Mouse (Mus musculus): ENCODE results near the gene Vtcn1. TPM values are rescaled to one million over a fixed set of nuclear protein-coding genes. Genes with fewer than 3 reads are reported as not detected.

The Vtcn1 gene
- total RNA-seq, 2 experiments from 2014 or later = 0.10 to 0.59 TPM

DNA sequence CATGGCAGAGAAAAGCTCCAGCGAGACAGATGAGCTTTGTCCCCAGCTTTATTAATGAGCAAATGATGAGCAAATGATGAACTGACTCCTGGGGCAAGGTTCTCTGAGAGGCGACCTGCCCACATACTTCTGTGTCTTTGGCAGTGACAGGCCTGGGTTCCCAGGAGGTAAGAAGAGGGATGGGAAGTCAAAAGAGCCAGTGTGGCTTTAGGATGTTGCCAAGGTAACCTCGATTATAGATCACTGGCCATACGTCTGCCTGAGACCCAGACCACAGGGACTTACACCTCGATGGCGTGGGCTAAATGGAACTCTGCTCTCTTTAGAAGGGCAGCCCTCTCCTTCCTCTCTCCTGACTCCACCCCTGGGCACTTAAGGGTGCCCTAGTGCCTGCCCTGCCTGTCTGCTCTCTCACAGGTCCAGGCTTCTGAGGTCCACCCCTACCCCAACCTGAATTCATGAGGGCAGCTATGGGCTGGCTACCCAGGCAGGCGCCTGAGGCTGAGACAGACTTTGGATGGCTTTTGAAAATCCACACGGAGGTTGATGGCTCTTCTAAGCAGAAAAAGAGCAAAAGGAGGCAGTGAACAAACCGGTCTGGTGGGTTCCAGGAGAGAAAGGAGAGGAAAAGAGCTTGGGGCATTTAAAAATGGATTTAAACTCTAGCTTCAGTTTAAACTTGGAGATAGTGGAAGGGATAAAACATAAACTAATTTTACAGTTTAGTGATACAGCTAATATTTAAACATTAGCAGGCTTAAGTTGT, 31.0 kb downstream of the Vtcn1 start:
- no peak for DNase-seq

DNA sequence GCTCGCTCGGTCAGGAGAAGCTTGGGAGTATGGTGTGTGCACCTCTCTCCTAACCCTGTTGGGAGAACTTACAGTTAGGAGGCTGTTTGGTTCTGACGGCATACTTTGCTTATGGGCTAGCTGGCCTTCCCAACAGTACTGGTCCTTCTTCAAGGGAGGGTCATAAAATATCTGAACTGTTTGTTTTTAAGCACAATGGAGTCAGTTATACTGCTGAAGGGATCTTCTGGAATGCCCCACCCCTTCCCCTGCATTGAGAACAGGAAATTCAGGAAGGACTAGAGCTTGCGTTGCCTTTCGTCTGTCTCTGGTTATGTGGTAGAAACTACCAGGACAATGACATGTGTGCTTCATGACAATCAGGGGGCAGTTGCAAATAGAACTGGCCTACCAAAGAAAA, 31.9 kb downstream of the Vtcn1 start:
- no peak for DNase-seq

DNA sequence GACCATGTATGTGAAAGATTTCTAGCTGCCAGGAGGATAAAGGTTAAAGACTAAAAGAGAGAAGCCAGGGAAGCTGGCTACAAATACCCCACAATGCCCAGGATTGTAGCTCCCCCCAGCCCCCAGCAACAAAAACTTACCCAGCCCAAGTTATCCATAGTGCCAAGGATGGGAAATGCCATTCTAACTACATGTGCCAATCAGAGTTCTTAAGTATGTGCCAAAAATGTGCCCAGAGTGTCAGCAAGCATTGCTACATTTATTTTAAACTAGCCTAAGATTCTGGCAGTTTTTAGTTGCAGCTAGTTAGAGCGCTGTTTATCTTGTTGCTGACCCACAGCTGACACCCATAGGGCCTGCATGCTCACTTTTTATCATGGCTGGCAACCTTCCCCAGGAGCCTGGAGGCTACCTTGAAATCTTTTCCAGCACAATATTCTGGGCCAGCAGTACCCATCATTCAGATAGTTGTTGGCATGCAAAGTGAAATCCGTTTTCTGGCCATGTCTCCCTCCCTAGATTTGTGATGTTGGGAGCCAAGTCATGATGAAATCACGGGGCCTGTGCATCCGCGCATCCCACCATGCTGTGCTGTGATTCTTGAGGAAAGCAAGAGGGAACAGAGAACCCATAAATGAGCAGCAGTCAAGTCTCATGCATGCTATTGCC, 33.2 kb downstream of the Vtcn1 start:
- DNase-seq = peak; percentile 5 to 18

DNA sequence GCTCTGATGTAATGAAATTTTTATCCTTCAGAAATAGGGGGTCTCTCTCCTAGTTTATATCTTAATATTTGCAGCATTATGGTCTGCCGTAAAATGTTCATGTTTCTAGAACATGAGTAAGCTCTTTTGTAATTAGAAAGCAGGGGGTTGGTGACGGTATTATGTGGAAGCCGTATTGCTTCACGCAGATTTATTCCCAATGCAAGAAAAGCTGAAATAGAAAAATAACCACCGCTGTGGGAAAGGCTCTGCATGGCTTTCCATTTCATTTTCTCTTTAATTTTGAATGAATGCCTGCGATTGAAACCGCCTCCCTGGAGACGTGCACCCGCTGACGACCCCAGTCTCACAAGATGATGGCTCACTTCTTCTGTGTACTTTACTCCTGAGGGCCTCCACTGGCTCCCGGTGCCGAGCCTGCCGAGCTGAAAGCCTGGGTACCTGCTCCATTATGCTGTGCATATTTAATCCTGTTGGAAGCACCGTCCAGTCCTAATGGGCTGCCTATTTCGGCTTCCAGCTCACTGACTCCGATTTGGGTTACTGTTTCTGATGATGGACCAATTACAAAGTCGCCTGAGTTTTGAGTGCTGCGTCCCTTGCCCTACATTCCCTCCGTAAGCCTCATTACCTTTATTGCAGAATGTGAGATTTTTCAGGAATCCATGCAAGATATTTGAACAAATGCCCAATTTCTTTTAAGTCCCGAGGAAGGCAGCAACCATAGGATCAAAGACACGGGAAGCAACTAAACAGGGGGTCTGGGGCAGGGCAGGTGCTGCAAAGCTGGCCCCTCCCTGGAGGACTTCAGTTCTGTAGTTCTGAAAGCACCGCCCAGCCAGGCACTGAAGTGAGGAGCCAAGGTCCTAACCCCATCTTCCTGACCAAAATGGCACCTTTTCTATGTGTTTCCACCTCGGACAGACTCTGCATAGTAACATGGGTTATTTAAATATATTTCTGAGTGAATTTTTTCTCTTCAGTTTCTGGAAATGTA, 36.3 kb downstream of the Vtcn1 start:
- DNase-seq = no peak

DNA sequence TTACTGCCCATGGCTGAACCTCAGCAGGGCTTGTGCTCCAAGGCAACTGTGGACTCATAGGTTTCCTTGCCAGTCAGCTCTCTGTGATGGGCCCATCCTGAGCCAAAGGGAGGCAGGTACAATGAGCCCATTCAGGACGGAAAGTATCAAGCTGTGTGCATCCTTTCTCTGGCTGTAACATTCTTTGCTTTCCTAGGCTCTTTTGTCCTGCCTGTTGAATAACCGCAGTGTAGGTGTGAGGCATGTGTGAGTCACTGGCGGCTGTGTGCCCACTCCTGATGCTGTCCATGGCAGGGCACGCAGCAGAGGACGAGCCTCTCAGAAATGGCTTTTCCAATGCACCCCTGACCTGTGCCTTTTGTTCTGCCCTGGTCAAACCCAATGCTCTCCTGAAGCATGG, 41.7 kb downstream of the Vtcn1 start:
- no peak for DNase-seq

DNA sequence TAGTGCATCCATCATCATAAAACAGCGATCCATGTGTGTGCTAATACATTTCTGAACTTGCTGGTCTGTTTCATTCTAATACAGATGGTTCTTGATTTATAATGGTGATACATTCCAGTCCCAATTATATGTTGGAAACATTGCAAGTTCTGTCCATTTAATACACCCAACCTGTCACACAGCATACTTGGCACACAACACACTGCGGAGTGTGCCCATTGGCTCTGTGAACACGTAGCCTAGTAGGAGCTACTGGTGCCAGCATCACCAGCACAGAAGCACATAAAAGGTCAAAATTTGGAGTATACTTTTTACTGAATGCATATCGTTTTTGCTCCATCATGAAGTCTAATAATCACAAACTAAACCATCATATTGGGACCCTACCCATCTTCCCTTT, 51.8 kb downstream of the Vtcn1 start:
- no peak for DNase-seq

DNA sequence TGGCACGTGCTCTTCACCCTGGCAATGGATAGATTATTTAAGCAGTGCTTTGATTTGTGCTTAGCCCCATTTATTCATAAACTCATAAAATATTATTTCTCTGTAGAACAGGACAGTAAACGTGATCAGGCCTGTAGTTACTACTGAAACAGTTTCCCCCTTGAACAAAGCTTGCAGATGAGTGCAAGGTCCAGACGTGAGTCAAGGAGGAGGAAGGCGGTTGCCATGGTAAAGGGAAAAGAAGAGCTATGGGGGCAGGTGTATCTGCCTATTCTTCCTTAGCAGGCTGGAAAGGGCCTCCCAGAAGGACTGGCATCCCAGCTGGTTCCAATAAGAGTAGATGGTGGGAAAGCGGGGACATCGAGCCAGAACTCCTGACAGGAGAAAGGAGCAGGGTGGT, 56.1 kb downstream of the Vtcn1 start:
- no peak for DNase-seq

DNA sequence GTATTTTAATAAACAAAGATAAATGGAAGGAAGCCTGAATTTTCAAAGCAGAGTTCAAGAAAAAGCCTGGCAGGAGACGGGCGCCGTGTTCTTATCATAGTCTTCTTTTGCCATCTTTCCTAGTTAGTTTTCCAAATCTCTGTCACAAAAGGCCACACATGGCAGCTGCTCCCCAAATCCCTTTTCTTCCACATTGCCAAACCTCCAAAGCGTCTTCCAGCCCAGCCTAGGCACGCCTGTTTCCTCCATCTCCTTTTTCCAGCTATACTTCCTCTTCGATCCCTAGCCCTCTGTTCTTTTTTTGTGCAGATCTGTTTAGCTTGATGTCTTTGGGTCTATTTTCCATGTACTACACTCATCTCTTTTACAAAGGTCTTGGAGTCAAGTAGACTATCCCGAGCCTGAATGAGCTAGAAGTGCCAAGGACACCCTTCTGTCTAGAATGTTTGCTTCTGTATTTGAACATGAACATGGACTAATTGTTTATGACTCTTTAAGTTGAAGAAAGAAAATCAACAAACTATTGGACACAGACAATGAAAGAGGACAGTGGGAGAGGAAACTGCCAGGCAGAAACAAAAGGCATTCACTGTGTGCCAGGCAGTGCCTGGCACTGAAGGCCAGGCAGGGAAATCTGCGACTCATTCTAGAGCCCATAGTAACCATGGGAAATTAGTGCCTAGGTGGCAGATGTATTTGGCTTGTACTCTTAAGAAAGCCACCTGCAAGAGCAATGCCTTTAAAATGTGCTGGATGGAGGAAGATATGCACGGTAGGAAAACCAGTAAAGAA, 56.8 kb downstream of the Vtcn1 start:
- no peak for DNase-seq

DNA sequence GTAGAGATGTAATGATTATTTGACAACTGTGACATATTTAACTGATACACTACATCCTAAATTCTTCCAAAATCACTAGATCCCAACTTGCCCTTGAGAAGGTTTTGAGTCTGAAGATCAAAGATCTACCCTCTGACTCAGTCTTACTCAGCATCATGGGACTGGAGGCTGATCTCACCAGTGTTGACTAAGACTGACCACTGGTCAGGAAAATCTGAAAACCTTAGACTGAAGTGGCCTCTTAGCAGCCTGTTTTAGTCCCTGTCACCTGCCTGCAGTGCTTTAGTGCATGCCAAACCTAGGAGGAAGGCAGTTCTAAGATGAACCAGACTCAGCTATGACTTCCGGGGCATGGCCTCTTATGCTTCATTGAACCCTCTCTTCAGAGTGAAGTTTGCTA, 64.0 kb downstream of the Vtcn1 start:
- DNase-seq = no peak

DNA sequence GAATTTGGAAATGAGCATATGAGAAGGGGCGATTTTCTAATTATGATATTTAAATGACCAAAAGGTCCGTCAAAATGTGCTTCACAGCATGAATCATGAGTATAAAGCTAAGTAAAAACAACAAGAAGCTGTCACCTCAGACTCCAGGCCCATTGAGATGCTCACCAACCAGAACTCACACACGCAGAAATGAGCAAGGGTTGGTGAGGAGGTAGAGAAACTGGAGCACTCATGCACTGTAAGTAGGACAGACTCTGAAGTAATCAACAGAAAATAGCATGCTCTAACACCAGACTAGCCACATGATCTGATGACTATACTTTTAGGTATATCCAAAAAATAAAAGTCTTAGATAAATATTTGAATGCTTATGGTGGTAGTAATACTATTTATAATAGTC, 65.1 kb downstream of the Vtcn1 start:
- no peak for DNase-seq

DNA sequence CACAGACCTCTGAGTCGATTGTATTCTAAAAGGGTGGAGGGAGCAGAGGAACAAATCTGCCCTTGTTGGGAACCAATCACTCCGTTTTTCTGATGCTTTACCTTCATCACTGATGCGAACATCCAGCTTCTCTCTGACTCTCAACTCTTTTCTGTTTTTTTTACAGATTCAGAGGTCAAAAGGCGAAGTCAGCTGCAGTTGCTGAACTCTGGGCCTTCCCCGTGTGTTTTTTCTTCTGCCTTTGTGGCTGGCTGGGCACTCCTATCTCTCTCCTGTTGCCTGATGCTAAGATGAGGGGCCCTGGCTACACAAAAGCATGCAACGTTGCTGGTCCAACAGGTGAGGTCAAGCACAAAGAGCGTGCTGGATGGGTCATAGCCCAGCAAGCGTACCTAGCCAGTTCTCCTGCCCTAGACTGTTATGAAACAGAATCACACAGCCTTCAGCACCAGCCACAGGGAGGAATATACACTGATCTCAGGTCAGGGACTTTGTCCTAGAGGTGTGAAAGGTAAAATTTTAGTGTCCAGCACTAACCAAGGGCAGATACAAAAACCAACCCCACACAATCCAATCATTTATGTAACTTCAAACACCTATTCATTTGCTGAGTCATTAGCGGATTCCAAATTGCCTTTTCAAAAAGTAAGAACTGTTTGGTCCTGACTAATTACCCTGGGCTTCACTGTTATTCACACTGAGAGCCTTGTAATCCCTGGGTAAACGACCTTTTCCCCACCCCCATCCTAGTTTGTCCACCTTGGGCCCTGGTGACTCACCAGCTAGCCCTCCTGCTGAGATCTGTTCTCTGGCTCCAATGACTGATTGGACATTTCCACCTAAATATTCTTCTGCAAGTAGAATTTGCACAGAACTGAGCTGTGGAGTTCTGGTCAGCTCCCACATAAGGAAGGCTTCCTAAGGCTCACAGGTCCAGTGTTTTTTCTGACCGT, 67.4 kb downstream of the Vtcn1 start:
- no peak for DNase-seq

DNA sequence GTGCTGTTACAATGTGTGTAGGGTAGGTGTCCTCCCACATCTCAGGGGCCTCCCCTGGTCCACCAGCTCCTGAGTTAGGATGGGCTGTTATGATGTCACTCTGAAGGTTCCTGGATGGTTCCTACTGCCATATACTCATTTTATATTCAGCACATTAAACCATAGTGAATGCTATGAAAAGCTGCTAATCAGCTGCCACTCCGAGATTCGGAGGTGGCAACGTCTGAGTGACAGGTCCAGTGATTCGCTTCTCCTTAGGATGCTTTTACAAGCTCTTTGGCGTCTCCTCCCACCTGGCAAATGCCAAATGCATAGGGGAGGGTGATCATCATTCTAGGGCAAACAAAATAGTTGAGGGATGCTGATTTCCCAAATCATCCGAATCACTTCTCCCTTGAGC, 70.2 kb downstream of the Vtcn1 start:
- DNase-seq = no peak

DNA sequence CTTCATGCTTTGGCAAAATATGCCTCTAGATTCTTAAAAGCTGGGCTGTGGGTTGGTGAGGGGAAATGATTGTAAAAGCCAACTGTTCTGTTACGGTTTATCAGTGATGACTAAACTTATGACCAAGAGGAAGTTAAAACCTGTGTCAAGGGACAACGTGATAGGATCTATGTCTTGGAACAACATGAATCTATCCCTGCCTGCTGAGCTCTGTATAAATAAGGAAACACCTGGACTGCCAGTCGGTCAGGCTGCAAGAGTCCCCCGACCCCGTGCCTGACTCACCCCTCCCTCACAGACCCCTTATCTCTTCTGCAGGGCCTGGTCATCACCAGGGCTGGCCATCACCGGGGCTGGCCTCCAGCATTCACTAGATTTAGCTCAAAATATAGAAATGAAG, 80.9 kb downstream of the Vtcn1 start:
- no peak for DNase-seq

DNA sequence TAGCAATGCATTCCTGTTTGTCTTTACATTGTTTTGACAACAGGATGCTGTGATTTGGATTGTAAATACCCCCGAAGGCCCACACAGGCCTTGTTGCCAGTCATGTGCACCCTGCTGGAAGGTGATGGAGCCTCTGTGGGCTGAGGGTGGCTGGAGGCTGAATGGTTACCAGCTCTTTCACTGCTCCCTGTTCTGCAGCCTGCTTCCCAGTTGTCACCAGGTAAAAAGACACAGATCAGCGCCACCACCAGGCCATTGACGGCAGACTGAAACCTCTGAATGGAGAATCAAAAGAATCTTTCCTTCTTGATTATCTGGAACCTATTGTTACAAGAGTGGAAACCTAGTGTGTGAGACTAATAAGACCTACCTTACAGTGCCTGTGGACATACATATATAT, 81.7 kb downstream of the Vtcn1 start:
- DNase-seq = peak in 1 of 2 experiments; percentile 28

DNA sequence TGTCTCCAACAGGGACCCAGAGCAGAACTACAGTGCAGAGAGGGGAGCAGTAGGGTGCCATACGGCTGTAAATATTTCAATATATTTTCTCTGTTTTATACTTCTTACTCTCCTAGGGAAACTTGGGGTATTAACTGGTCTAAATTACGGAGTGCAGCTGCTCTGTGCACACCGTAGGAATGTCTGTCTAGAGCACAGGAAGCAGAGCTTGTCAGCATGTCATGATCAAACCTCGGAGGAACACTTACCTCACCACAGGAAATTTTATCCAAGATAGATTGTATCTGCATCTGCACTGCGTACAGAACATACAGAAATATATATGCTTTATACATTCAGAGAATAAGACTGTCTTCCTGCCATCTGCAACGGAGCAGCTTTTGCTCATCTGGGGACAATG, 83.3 kb downstream of the Vtcn1 start:
- no peak for DNase-seq

DNA sequence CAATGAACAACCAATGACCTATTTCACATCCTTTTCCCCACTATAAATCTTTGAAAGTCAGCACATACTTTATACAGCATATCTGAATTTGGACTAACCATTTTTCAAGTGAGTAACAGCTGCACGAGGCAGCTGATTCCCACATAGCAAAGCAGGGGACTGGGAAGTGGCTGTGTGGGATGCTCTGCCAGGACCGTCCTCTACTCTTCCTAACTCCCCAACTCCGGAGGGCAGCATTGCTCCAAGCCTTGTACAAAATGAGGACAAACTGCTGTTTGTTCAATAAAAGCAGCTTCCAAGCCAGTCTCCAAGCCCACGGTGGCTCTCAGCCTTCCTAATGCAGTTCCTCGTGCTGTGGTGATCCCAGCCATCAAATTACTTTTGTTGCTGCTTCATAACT, 85.4 kb downstream of the Vtcn1 start:
- DNase-seq = no peak

DNA sequence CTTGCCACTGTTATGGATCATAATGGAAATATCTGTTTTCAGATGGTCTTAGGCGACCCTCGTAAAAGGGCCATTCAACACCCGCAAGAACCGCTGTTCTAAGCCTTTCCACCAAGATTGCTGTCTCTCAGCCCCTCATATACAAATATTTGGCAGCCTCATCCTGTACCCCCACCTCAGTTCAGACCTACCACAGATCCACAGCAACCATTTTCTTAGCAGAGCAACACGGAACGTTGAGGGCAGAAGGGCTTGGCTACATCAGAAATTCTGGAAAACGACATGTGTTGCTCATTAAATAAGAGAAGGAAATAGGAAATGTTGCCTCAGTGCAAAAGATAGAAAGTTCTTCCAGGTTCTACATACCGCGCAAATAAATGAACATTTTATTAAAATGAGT, 85.8 kb downstream of the Vtcn1 start:
- DNase-seq = no peak

DNA sequence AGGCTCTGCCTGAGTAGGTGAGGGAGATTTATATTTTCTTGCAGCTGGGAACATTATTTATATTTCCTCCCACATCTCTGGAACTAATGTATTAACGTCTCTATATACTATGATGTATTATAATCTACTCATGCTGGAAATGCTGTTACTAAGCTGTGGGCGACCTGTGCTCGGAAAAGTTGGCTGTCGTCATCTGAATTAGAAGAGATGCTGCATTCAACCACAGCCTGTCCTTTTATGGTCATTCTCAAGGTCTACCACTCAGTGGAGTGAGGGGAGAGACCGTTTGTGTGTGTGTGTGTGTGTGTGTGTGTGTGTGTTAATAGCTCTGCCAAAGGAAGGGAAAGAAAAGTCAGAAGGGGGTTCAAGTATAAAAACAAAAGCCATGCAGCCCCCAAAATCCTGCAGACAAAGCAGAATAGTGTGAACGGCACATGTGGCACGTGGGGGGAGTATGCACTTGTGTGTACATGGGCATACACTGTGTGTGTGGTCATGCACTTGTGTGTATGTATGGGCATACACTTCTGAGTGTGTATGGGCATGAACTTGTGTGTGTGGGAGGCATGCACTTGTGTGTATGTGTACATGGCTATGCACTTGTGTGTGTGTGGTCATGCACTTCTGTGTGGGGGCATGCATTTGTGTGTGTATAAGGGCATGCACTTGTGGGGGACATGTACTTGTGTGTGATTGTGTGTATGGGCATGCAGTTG, 86.4 kb downstream of the Vtcn1 start:
- no peak for DNase-seq

DNA sequence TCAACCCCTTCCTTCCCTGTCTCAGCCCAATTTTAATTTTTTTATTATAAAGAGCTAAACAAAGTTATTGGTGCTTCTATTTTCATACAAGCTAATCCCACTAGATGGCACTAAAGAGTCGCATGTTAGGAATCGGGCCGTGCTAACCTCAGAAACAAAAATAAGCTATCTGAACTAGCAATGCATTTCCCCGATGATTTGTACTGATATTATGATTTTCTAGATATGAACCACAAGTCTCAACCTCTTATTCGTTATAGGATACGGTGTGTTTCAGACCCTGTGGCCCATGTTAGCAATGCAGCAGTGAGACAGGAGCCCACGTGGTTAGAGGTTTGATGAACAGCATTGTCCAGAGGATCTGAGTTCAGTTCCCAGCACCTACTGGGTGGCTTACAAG, 91.6 kb downstream of the Vtcn1 start:
- DNase-seq = peak; percentile 25 to 78

DNA sequence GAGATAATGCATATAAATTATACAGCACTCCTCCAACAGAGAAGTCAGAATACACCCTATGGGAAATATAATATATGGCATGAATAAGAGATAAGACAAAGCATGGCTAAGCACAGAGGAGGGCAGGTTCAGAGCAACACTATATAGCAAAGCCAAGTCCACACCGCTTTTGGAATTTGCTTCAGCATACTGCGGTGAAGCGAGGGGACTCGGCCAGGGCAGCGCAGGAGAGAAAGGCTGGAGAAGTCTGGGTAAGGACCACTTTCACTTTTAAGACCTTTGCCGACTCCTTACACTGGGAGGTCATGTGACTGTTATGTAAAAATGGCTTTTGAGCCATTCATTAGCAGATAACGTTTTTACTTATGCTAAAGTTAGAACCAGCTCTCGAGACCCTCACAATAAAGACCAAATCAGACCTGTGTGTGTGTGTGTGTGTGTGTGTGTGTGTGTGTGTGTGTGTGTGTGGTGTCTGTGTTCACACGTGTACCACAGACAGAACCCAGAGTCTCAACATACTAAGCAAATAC, 95.4 kb downstream of the Vtcn1 start:
- DNase-seq = no peak
